Mouse (Mus musculus): ENCODE results near the gene Nfib.

DNA sequence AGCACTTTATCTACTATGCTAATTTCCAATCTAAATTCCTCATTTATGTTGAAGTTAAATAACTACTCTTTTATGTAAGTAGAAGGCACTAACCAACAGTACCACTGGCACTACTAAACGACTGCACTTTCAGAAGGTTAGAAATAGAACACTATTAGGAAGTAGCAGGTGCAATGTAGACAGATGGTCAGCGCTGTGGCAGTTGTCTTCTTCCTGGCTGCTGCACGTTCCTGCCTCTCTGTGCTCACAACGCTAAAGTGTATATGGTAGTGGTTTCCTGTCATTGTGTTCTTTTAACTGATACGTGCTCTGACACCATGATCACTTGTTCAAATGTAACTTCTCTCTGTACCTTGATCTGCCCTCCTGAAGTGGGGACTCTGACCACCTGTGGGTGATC is 59.9 kb downstream of the Nfib start:
- TF ChIP-seq CTCF (IDR thresholded peaks at IDR 0.05; ENCODE audit: low read depth) = no peak
- no peak for TF ChIP-seq EP300 (IDR thresholded peaks at IDR 0.05; ENCODE audit: low read depth)

Measured in liver, embryonic 14.5 days (tissue).